ENCODE assay signal across 14 mouse cellular contexts in the genomic region with DNA sequence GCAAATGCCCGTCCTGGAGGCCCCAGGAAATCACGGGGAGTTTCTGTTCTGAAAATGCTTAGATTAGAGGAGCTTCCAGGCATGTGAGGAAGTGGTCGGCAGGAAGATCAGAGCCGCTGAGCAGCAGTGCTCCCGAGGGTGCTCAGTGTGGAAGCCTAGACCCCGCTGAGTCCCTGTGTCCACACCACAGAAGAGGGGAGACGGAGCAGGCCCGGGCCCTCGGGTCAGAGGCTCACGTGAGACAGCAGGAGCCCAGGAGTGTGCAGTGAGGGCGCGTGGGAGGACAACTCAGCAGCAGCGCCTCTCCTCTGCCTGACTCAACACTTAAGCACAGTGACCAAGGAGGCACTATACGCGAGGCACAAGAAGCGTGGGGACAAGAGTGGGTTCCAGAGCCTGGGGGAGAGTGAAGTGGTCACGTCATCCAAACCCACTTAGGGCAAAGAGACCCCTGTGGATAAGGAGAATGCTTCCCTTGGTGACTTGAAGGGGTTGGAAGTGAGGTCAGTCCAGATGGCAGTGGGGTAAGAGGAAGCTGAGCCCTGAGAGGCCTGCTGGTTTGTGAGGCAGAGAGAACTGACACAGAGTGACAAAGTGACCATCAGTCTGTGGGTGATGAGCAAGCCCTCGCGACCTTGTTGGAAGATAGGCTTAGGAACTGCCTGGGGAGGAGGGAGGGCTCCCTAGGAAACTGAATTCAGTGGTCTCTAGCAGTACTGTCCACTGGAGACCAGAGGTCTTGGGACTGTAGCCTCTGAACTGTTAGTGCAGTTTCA.
DNase-seq lines count a peak whose midpoint lies in the region; ATAC-seq and TF ChIP-seq lines count a peak whose summit lies in the region.
"Had no signal": no experiment of that assay in that cellular context is flagged by ENCODE, and none has a peak within 500 bp of the region (broad histone marks: within the 10 kb centered on the region; RNA-seq: fewer than 3 reads in every experiment).

No protein-coding gene starts in this region.

- H3K9ac ChIP-seq in heart, embryonic 11.5 days (ENCODE audit: low read depth, low read length), result no peak overlapping the region
- peak overlapping the region; percentile 18; the same call in 1 of the 2 replicates for H3K9ac ChIP-seq in liver, adult 2 months (ENCODE audit: low read depth, low read length)
- H3K9ac ChIP-seq: embryonic facial prominence, embryonic 15.5 days; limb, embryonic 13.5 days had no signal

- H3K9me3 ChIP-seq in heart, embryonic 11.5 days (replicated peaks; ENCODE audit: control insufficient read depth, low read length), result no peaks in the 10 kb centered on the region
- H3K9me3 ChIP-seq in limb, embryonic 10.5 days (replicated peaks), result no peaks in the 10 kb centered on the region
- H3K9me3 ChIP-seq: embryonic facial prominence, embryonic 15.5 days; limb, embryonic 13.5 days had no signal

- no peak for DNase-seq in heart, adult 9 months (ENCODE audit: low spot score in 2 of 2)
- no peak for DNase-seq in liver, adult 2 months (ENCODE audit: extremely low read depth, low read depth, low spot score)
- no peak for DNase-seq in liver
- peak; percentile 34 for DNase-seq in brain, adult 2 months (ENCODE audit: low read depth, low spot score)
- DNase-seq in limb, embryonic 10.5 days (ENCODE audit: low spot score), result no peak
- DNase-seq in thymus, postnatal 25 days, result no peak
- DNase-seq: cerebellum, postnatal 36 days; right cerebral cortex, postnatal 14 days had no signal

- peak overlapping the region; percentile 22; the same call in 1 of the 2 replicates for H3K27ac ChIP-seq in heart, embryonic 11.5 days (ENCODE audit: low read depth, low read length)
- peak overlapping the region; percentile 43 for H3K27ac ChIP-seq in liver, adult 2 months (replicated peaks; ENCODE audit: insufficient read depth, low read depth, low read length)
- peak overlapping the region; percentile 28; the same call in 1 of the 2 replicates for H3K27ac ChIP-seq in limb, embryonic 10.5 days
- H3K27ac ChIP-seq: embryonic facial prominence, embryonic 15.5 days; limb, embryonic 13.5 days had no signal

- no peak for TF ChIP-seq CTCF in liver, adult 2 months (IDR thresholded peaks at IDR 0.05; ENCODE audit: low read depth, low read length)

- TF ChIP-seq POLR2A in liver, adult 2 months (IDR thresholded peaks at IDR 0.05; ENCODE audit: extremely low read depth, insufficient read depth, low read length), result no peak

- H3K4me2 ChIP-seq in heart, embryonic 11.5 days, result no peak overlapping the region
- H3K4me2 ChIP-seq: embryonic facial prominence, embryonic 15.5 days; limb, embryonic 13.5 days had no signal

- WGBS in heart, embryonic 11.5 days (ENCODE audit: insufficient replicate concordance), result 78% methylated on average over 19 of the region's 19 CpGs
- WGBS in liver, adult 2 months, result 87% methylated on average over 19 of the region's 19 CpGs
- 88% methylated on average over 19 of the region's 19 CpGs for WGBS in limb, embryonic 10.5 days

- peaks cover 21% of the 10 kb centered on the region for H3K36me3 ChIP-seq in heart, embryonic 11.5 days (ENCODE audit: control insufficient read depth, insufficient read depth, low read length)
- H3K36me3 ChIP-seq in liver, adult 2 months (ENCODE audit: control insufficient read depth, insufficient read depth, low read length), result peaks cover 8% of the 10 kb centered on the region
- peaks cover 94% of the 10 kb centered on the region for H3K36me3 ChIP-seq in limb, embryonic 10.5 days

- H3K79me2 ChIP-seq in liver, adult 2 months (ENCODE audit: control insufficient read depth, insufficient read depth, low read length), result no peaks in the 10 kb centered on the region

- H3K27me3 ChIP-seq in heart, embryonic 11.5 days (ENCODE audit: control insufficient read depth, insufficient read depth, low read length), result no peaks in the 10 kb centered on the region
- no peaks in the 10 kb centered on the region for H3K27me3 ChIP-seq in liver, adult 2 months (ENCODE audit: control insufficient read depth, insufficient read depth, low read length)
- H3K27me3 ChIP-seq in limb, embryonic 10.5 days (ENCODE audit: low read depth, poor library complexity, severe bottlenecking), result no peaks in the 10 kb centered on the region
- H3K27me3 ChIP-seq: embryonic facial prominence, embryonic 15.5 days; limb, embryonic 13.5 days had no signal

- no peak overlapping the region for H3K4me3 ChIP-seq in heart, embryonic 11.5 days (ENCODE audit: low read depth, low read length)
- H3K4me3 ChIP-seq in liver, adult 2 months (ENCODE audit: insufficient read depth, low read depth, low read length), result no peak overlapping the region
- H3K4me3 ChIP-seq in limb, embryonic 10.5 days, result no peak overlapping the region
- H3K4me3 ChIP-seq: embryonic facial prominence, embryonic 15.5 days; limb, embryonic 13.5 days had no signal

- no peak for ATAC-seq in heart, embryonic 11.5 days (replicated peaks; ENCODE audit: insufficient number of reproducible peaks, low FRiP score, low TSS enrichment)
- no peak for ATAC-seq in erythroblast, adult 5-6 weeks (replicated peaks; ENCODE audit: low FRiP score, poor library complexity, severe bottlenecking)
- ATAC-seq: forebrain, embryonic 16.5 days; inflammation-experienced regulatory T-cells, adult 6 months had no signal

- H3K4me1 ChIP-seq in heart, embryonic 11.5 days (ENCODE audit: control insufficient read depth, insufficient read depth, low read length), result peaks cover 18% of the 10 kb centered on the region
- H3K4me1 ChIP-seq in liver, adult 2 months (ENCODE audit: control insufficient read depth, insufficient read depth, low read length), result peaks cover 20% of the 10 kb centered on the region
- H3K4me1 ChIP-seq in limb, embryonic 10.5 days, result peaks cover 2% of the 10 kb centered on the region
